Mouse (Mus musculus) heart, embryonic 10.5 days (tissue): Measurements from ENCODE around the gene Emp2. TPM values are rescaled to one million over a fixed set of nuclear protein-coding genes. Genes with fewer than 3 reads are reported as not detected.
A peak's percentile ranks its signal among the peaks of the same experiment; 100 is the strongest.

Experiments used
- DNase-seq: peaks from one replicate; pipeline ENCODE4 v3.0.0-alpha.2; 2017; ENCODE audit warnings: low spot score
- H3K27ac ChIP-seq: fragments of 300-500 bp; sonication (generic); 2 replicates; pipeline ENCODE4 v1.5.1; 2016; ENCODE audit warnings: mild to moderate bottlenecking
- H3K27me3 ChIP-seq: fragments of 300-500 bp; sonication (generic); 2 replicates; pipeline ENCODE4 v1.6.1; 2016; ENCODE audit warnings: mild to moderate bottlenecking; ENCODE audit not compliant: poor library complexity, insufficient read depth, severe bottlenecking
- H3K36me3 ChIP-seq: fragments of 300-500 bp; sonication (generic); 2 replicates; pipeline ENCODE4 v1.6.1; 2016; ENCODE audit warnings: mild to moderate bottlenecking, moderate library complexity
- H3K4me1 ChIP-seq: fragments of 300-500 bp; sonication (generic); 2 replicates; pipeline ENCODE4 v1.6.1; 2016; ENCODE audit warnings: mild to moderate bottlenecking
- H3K4me3 ChIP-seq: fragments of 300-500 bp; sonication (generic); 2 replicates; pipeline ENCODE4 v1.5.1; 2016; ENCODE audit warnings: mild to moderate bottlenecking, moderate library complexity
- H3K9me3 ChIP-seq: fragments of 300-500 bp; sonication (generic); 2 replicates; pipeline ENCODE4 v1.6.1; 2016; ENCODE audit warnings: mild to moderate bottlenecking, moderate library complexity
- WGBS: fragments of 180-500 bp; shearing (Covaris S2); methylation state at CpG from one replicate; pipeline ENCODE4 v1.1.7; 2016; 5-methylcytosine and 5-hydroxymethylcytosine counted together
- polyA plus RNA-seq: library from polyadenylated mRNA; unstranded; fragments of >200 nt; fragmentation: Nextera tagmentation; extraction: Ambion mirVana; gene quantifications from 2 replicates; pipeline ENCODE4 v1.2.1, GENCODE M21; 2016

The Emp2 gene
- 22.3 and 25.5 TPM in 2 replicates for polyA plus RNA-seq

GRCm38 (mm10) chr16:10313646-10314088, at the start of gene Emp2:
Emp2 (minus strand) TSS chr16:10313968.
- Histone ChIP-seq H3K36me3 (no peaks in the 10 kb centered on the region), H3K27ac (peak within 1 kb of the TSS; percentile 90), H3K9me3 (no peaks in the 10 kb centered on the region), H3K4me3 (peak within 1 kb of the TSS; percentile 74), H3K27me3 (peaks cover 16% of the 10 kb centered on the region; the same call in 1 of the 2 replicates), H3K4me1 (peaks cover 38% of the 10 kb centered on the region)
- WGBS, result under 1% methylated on average over 35 of the region's 40 CpGs
- peak; percentile 85 for DNase-seq

- Histone ChIP-seq H3K4me1 (peaks cover 15% of the 10 kb centered on the region), H3K4me3 (no peak overlapping the region), H3K27ac (no peak overlapping the region), H3K9me3 (no peaks in the 10 kb centered on the region), H3K36me3 (no peaks in the 10 kb centered on the region), H3K27me3 (peaks cover 12% of the 10 kb centered on the region; the same call in 1 of the 2 replicates)
- no peak for DNase-seq
- WGBS, result 67% methylated on average over 1 of the region's 1 CpGs
Observed at GRCm38 (mm10) chr16:10363061-10363460, 49.3 kb upstream of the Emp2 start.

- no peak for DNase-seq
- WGBS, result 77% methylated on average over 6 of the region's 6 CpGs
- no peak overlapping the region for H3K27ac ChIP-seq
Observed at GRCm38 (mm10) chr16:10359241-10359640, 45.5 kb upstream of the Emp2 start.

GRCm38 (mm10) chr16:10358010-10358934, 44.5 kb upstream of the Emp2 start:
- Histone ChIP-seq H3K27me3 (peaks cover 12% of the 10 kb centered on the region; the same call in 1 of the 2 replicates), H3K9me3 (no peaks in the 10 kb centered on the region), H3K27ac (peak overlapping the region; percentile 56), H3K4me3 (peak overlapping the region; percentile 48), H3K36me3 (no peaks in the 10 kb centered on the region), H3K4me1 (peaks cover 11% of the 10 kb centered on the region)
- 17% methylated on average over 30 of the region's 30 CpGs for WGBS
- peak; percentile 96 for DNase-seq

More at GRCm38 (mm10) chr16:10359241-10359640, 45.5 kb upstream of the Emp2 start:
- Histone ChIP-seq H3K9me3 (no peaks in the 10 kb centered on the region), H3K36me3 (no peaks in the 10 kb centered on the region), H3K27me3 (peaks cover 12% of the 10 kb centered on the region; the same call in 1 of the 2 replicates), H3K4me1 (peaks cover 11% of the 10 kb centered on the region), H3K4me3 (no peak overlapping the region)

- no peak overlapping the region for H3K4me3 ChIP-seq
- no peak overlapping the region for H3K27ac ChIP-seq
- DNase-seq, result no peak
- H3K9me3 ChIP-seq, result no peaks in the 10 kb centered on the region
- H3K4me1 ChIP-seq, result peaks cover 23% of the 10 kb centered on the region
- no peaks in the 10 kb centered on the region for H3K36me3 ChIP-seq
- H3K27me3 ChIP-seq, result 0 out of 2 replicates have a peak, but pooled peaks cover 6% of the 10 kb centered on the region
Observed at GRCm38 (mm10) chr16:10355004-10355403, 41.2 kb upstream of the Emp2 start.

- WGBS, result 38% methylated on average over 9 of the region's 9 CpGs
- Histone ChIP-seq H3K4me1 (peaks cover 25% of the 10 kb centered on the region), H3K9me3 (no peaks in the 10 kb centered on the region), H3K36me3 (no peaks in the 10 kb centered on the region), H3K27ac (peak overlapping the region; percentile 73), H3K4me3 (0 out of 2 replicates have a peak overlapping the region, but pooled peaks have one; percentile 15), H3K27me3 (no peaks in the 10 kb centered on the region)
- no peak for DNase-seq
Observed at GRCm38 (mm10) chr16:10351050-10351636, 37.4 kb upstream of the Emp2 start.

GRCm38 (mm10) chr16:10349876-10350275, 36.1 kb upstream of the Emp2 start:
- WGBS, result 68% methylated on average over 10 of the region's 10 CpGs
- DNase-seq, result no peak
- Histone ChIP-seq H3K4me1 (peaks cover 25% of the 10 kb centered on the region), H3K27me3 (no peaks in the 10 kb centered on the region), H3K27ac (peak overlapping the region; percentile 42; the same call in 1 of the 2 replicates), H3K9me3 (no peaks in the 10 kb centered on the region), H3K4me3 (no peak overlapping the region), H3K36me3 (no peaks in the 10 kb centered on the region)

GRCm38 (mm10) chr16:10349436-10349835, 35.7 kb upstream of the Emp2 start:
- no peak for DNase-seq
- Histone ChIP-seq H3K4me1 (peaks cover 25% of the 10 kb centered on the region), H3K9me3 (no peaks in the 10 kb centered on the region), H3K27me3 (no peaks in the 10 kb centered on the region), H3K4me3 (no peak overlapping the region), H3K36me3 (no peaks in the 10 kb centered on the region), H3K27ac (peak overlapping the region; percentile 42; the same call in 1 of the 2 replicates)
- WGBS, result 58% methylated on average over 5 of the region's 5 CpGs

GRCm38 (mm10) chr16:10347551-10347950, 33.8 kb upstream of the Emp2 start:
- H3K27me3 ChIP-seq, result no peaks in the 10 kb centered on the region
- no peak for DNase-seq
- no peak overlapping the region for H3K27ac ChIP-seq
- peaks cover 25% of the 10 kb centered on the region for H3K4me1 ChIP-seq
- 82% methylated on average over 7 of the region's 7 CpGs for WGBS
- H3K4me3 ChIP-seq, result no peak overlapping the region
- no peaks in the 10 kb centered on the region for H3K36me3 ChIP-seq
- H3K9me3 ChIP-seq, result no peaks in the 10 kb centered on the region

- WGBS, result 68% methylated on average over 4 of the region's 4 CpGs
- peaks cover 22% of the 10 kb centered on the region for H3K4me1 ChIP-seq
- H3K4me3 ChIP-seq, result no peak overlapping the region
- H3K9me3 ChIP-seq, result no peaks in the 10 kb centered on the region
- no peaks in the 10 kb centered on the region for H3K27me3 ChIP-seq
- no peak overlapping the region for H3K27ac ChIP-seq
- no peaks in the 10 kb centered on the region for H3K36me3 ChIP-seq
- DNase-seq, result no peak
Observed at GRCm38 (mm10) chr16:10341110-10341509, 27.3 kb upstream of the Emp2 start.

- Histone ChIP-seq H3K9me3 (no peaks in the 10 kb centered on the region), H3K27me3 (no peaks in the 10 kb centered on the region), H3K36me3 (no peaks in the 10 kb centered on the region), H3K4me1 (peaks cover 24% of the 10 kb centered on the region), H3K27ac (no peak overlapping the region), H3K4me3 (no peak overlapping the region)
- 90% methylated on average over 10 of the region's 10 CpGs for WGBS
- DNase-seq, result no peak
Observed at GRCm38 (mm10) chr16:10339930-10340329, 26.2 kb upstream of the Emp2 start.

GRCm38 (mm10) chr16:10338601-10339000, 24.8 kb upstream of the Emp2 start:
- Histone ChIP-seq H3K27me3 (no peaks in the 10 kb centered on the region), H3K27ac (peak overlapping the region; percentile 57), H3K4me1 (peaks cover 24% of the 10 kb centered on the region), H3K9me3 (no peaks in the 10 kb centered on the region), H3K4me3 (no peak overlapping the region), H3K36me3 (no peaks in the 10 kb centered on the region)
- no peak for DNase-seq
- WGBS, result 87% methylated on average over 5 of the region's 5 CpGs
